Comparison of ENCODE assay signal across 16 mouse cellular contexts in the genomic region with DNA sequence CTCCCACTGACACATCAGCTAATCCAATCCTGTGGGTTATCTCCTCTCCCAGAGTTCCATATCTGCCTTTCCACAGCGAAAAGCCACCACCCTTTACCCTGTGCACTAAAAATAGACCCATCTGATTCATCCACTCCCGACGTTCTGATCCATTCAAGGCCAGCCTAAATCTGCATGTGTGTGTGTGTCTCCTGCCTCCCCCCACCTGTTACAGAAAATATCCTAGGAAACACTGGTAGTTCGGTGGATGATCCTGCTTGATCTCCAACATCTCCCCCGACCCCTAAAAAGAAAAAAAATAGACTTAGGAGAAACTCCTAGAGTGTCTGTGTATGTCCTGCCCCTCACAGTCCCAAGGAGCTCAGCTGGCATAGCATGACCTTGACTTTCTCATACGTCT. TPM values are rescaled to one million over a fixed set of nuclear protein-coding genes. Genes with fewer than 3 reads are reported as not detected.
DNase-seq lines count a peak whose midpoint lies in the region; ATAC-seq and TF ChIP-seq lines count a peak whose summit lies in the region.
"Had no signal": no experiment of that assay in that cellular context is flagged by ENCODE, and none has a peak within 500 bp of the region (broad histone marks: within the 10 kb centered on the region; RNA-seq: fewer than 3 reads in every experiment).

No protein-coding gene starts in this region.

- H3K4me1 ChIP-seq in heart, adult 2 months (ENCODE audit: control insufficient read depth, insufficient read depth, low read length) = peaks cover 1% of the 10 kb centered on the region
- H3K4me1 ChIP-seq in heart, embryonic 14.5 days (ENCODE audit: control insufficient read depth in 2 of 2, insufficient read depth in 2 of 2, low read length in 2 of 2) = peaks cover 8 to 24% of the 10 kb centered on the region in 2 experiments

- no peak for ATAC-seq in heart, embryonic 14.5 days (ENCODE audit: insufficient number of reproducible peaks, insufficient read depth, low FRiP score, low read depth)
- ATAC-seq: intestine, embryonic 16.5 days; liver, postnatal 0 days had no signal

- intact Hi-C loops in heart, adult 2 months (cut with DNase I) = loop anchor here (1.0 kb wide), 1 partner anchor 38 kb away; no protein-coding TSS in a partner anchor

- WGBS in heart, adult 2 months = 33% methylated on average over 6 of the region's 6 CpGs
- 13% methylated on average over 6 of the region's 6 CpGs for WGBS in heart, embryonic 14.5 days

- peak in 1 of 2 experiments; percentile 6 for DNase-seq in heart, adult 2 months
- no peak for DNase-seq in heart, adult 8-10 months (ENCODE audit: low spot score)
- peak; percentile 37 for DNase-seq in 416B (ENCODE audit: low read depth)
- DNase-seq in ZHBTc4 (ENCODE audit: low read depth, low spot score) = peak; percentile 40
- no peak for DNase-seq in frontal cortex, postnatal 10 days (ENCODE audit: low spot score in 2 of 2)
- DNase-seq in urinary bladder, postnatal 10 days (ENCODE audit: low spot score) = no peak
- DNase-seq: cerebellum, adult 9-10 months; liver, postnatal 0 days had no signal

- H3K79me2 ChIP-seq in heart, adult 2 months (replicated peaks; ENCODE audit: control insufficient read depth, insufficient read depth, low read length) = no peaks in the 10 kb centered on the region

- H3K4me3 ChIP-seq in heart, adult 2 months = no peak overlapping the region
- H3K4me3 ChIP-seq in heart, embryonic 14.5 days (ENCODE audit: control insufficient read depth in 1 of 2, insufficient read depth in 1 of 2, low read depth in 1 of 2, low read length in 2 of 2) = no peak overlapping the region
- H3K4me3 ChIP-seq: embryonic facial prominence, embryonic 12.5 days; limb, embryonic 13.5 days had no signal

- H3K27ac ChIP-seq in heart, adult 2 months = peak overlapping the region; percentile 38
- H3K27ac ChIP-seq in heart, embryonic 14.5 days (replicated peaks in 1 of 2; ENCODE audit: control insufficient read depth in 1 of 2, insufficient read depth in 1 of 2, low read depth in 2 of 2, low read length in 2 of 2) = peak overlapping the region; percentile 73 to 100
- H3K27ac ChIP-seq: embryonic facial prominence, embryonic 12.5 days; forebrain, embryonic 12.5 days; limb, embryonic 13.5 days had no signal

- no peak for TF ChIP-seq CTCF in heart, adult 2 months (IDR thresholded peaks at IDR 0.05)

- H3K9ac ChIP-seq in heart, adult 2 months (ENCODE audit: low read depth, low read length) = no peak overlapping the region; the same call in 1 of the 2 replicates
- peak overlapping the region; percentile 92 for H3K9ac ChIP-seq in heart, embryonic 14.5 days (ENCODE audit: low read length)
- H3K9ac ChIP-seq: embryonic facial prominence, embryonic 12.5 days; forebrain, embryonic 12.5 days; limb, embryonic 13.5 days; liver, postnatal 0 days had no signal

- H3K4me2 ChIP-seq in heart, embryonic 14.5 days (ENCODE audit: low read length) = peak overlapping the region; percentile 76
- H3K4me2 ChIP-seq: limb, embryonic 13.5 days had no signal

- no peaks in the 10 kb centered on the region for H3K27me3 ChIP-seq in heart, adult 2 months (ENCODE audit: control insufficient read depth, insufficient read depth, low read length)
- H3K27me3 ChIP-seq in heart, embryonic 14.5 days (ENCODE audit: control insufficient read depth, insufficient read depth, low read length) = no peaks in the 10 kb centered on the region
- H3K27me3 ChIP-seq: embryonic facial prominence, embryonic 12.5 days; limb, embryonic 13.5 days had no signal

- TF ChIP-seq POLR2A in heart, adult 2 months (IDR thresholded peaks at IDR 0.05; ENCODE audit: insufficient read depth, low read depth, low read length) = no peak

- H3K36me3 ChIP-seq in heart, adult 2 months (ENCODE audit: control insufficient read depth, insufficient read depth, low read length) = peaks cover 10% of the 10 kb centered on the region
- H3K36me3 ChIP-seq in heart, embryonic 14.5 days (ENCODE audit: control insufficient read depth, insufficient read depth, low read length) = peaks cover 8% of the 10 kb centered on the region; the same call in 1 of the 2 replicates
- H3K36me3 ChIP-seq: embryonic facial prominence, embryonic 12.5 days; forebrain, embryonic 12.5 days; limb, embryonic 13.5 days had no signal

- H3K9me3 ChIP-seq in heart, embryonic 14.5 days (ENCODE audit: control insufficient read depth, low read length) = no peaks in the 10 kb centered on the region
- H3K9me3 ChIP-seq: embryonic facial prominence, embryonic 12.5 days; forebrain, embryonic 12.5 days; hindbrain, embryonic 10.5 days; limb, embryonic 13.5 days had no signal

- TF ChIP-seq EP300 in heart, adult 2 months (IDR thresholded peaks at IDR 0.05; ENCODE audit: insufficient read depth, low read depth, low read length) = no peak

RNA-seq across cellular contexts. Expression of a gene that starts 2.2 kb away (rescaled TPM):
- total RNA-seq in heart, adult 2 months (2021) = 10 to 100 TPM; 60.8 to 64.6 TPM
- polyA plus RNA-seq in heart, adult 2 months (2012; rRNA removed) = 6.6 and 14.3 TPM in 2 replicates
- 10 to 100 TPM; 52.1 to 62.3 (median 56.1) TPM for total RNA-seq in heart, adult 8-10 months (2022)
- polyA plus RNA-seq in heart, embryonic 14.5 days (2014; fragmentation: Nextera tagmentation; extraction: Ambion mirVana) = 50.8 and 60.3 TPM in 2 replicates

RNA-seq across cellular contexts. Expression of a gene that starts 28.1 kb away (rescaled TPM):
- under 1 TPM in 1 of 2 experiments, not detected in 1; 0.78 TPM for total RNA-seq in heart, adult 2 months (2021)
- 0.23 TPM in 1 of 2 replicates, not detected in the other for polyA plus RNA-seq in heart, adult 2 months (2012; rRNA removed)
- 1 to 10 TPM in 1 of 4 experiments, under 1 TPM in 1, not detected in 2; 0.50 to 1.3 TPM for total RNA-seq in heart, adult 8-10 months (2022)
- 0.94 TPM in 1 of 2 replicates, not detected in the other for polyA plus RNA-seq in heart, embryonic 14.5 days (2014; fragmentation: Nextera tagmentation; extraction: Ambion mirVana)
- polyA plus RNA-seq: large intestine, adult 2 months; spleen, adult 2 months had no signal

RNA-seq across cellular contexts. Expression of a gene that starts 45.8 kb away (rescaled TPM):
- total RNA-seq in heart, adult 2 months (2021) = 10 to 100 TPM; 21.0 to 22.8 TPM
- 9.2 and 17.3 TPM in 2 replicates for polyA plus RNA-seq in heart, adult 2 months (2012; rRNA removed)
- 10 to 100 TPM; 20.4 to 25.8 (median 21.8) TPM for total RNA-seq in heart, adult 8-10 months (2022)
- 30.4 and 30.6 TPM in 2 replicates for polyA plus RNA-seq in heart, embryonic 14.5 days (2014; fragmentation: Nextera tagmentation; extraction: Ambion mirVana)

Comparison
In these comparisons a context has a peak if more than half of its experiments do, and no peak if none do; other contexts are left out.
1. DNase-seq: peak in 416B (single experiment) and ZHBTc4 (single experiment); none in heart, adult 8-10 months (single experiment), frontal cortex, postnatal 10 days (0 of 2) and urinary bladder, postnatal 10 days (single experiment).